Mouse (Mus musculus) cerebellum, adult 2 months (tissue): ENCODE measurements around the gene Ncoa4.

Source experiments
- CTCF ChIP-seq: fragments of 200-500 bp; IDR thresholded peaks from 2 replicates; pipeline ENCODE4 v1.5.1; 2011; ENCODE audit warnings: low read depth, mild to moderate bottlenecking, control low read depth, low read length, moderate library complexity, borderline replicate concordance; ENCODE audit not compliant: insufficient read depth
- POLR2A ChIP-seq: fragments of 200-500 bp; IDR thresholded peaks from 2 replicates; pipeline ENCODE4 v1.6.1; 2011; ENCODE audit warnings: low read length, control low read depth, borderline replicate concordance; ENCODE audit not compliant: insufficient read depth

DNA sequence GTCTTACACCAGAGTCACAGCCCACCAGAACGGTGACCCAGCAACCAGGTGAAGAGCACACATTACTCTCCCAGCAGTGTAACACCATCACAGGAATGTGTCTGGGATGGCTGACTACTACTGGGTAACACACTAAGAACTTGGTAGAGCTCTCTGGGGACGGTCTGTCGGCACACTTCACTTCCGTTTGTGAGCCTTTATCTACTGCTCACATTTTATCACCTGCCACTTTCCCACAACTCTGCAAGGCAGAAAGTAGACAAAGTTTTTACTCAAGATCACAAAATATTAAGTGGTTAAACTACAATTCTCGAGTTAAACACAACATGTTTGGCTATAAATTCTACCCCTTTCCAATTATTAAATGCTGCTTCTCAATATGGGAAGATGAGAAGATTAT is 32.3 kb downstream of the Ncoa4 start:
- TF ChIP-seq CTCF, result no peak
- no peak for TF ChIP-seq POLR2A
